Mouse (Mus musculus): ENCODE results near the gene Sdk2.

The Sdk2 gene

GRCm38 (mm10) chr11:113764132-113764849, 302.6 kb downstream of the Sdk2 start:
- DNase-seq (ENCODE audit: low spot score in 2 of 2) = no peak

GRCm38 (mm10) chr11:113763449-113763848, 303.4 kb downstream of the Sdk2 start:
- no peak for DNase-seq (ENCODE audit: low spot score in 2 of 2)

- no peak for DNase-seq (ENCODE audit: low spot score in 2 of 2)
Observed at GRCm38 (mm10) chr11:113762136-113762797, 304.6 kb downstream of the Sdk2 start.

- no peak for DNase-seq (ENCODE audit: low spot score in 2 of 2)
Observed at GRCm38 (mm10) chr11:113761646-113762045, 305.2 kb downstream of the Sdk2 start.

- DNase-seq (ENCODE audit: low spot score in 2 of 2) = no peak
Observed at GRCm38 (mm10) chr11:113760476-113760875, 306.4 kb downstream of the Sdk2 start.

- DNase-seq (ENCODE audit: low spot score in 2 of 2) = no peak
Observed at GRCm38 (mm10) chr11:113758851-113759250, 308.0 kb downstream of the Sdk2 start.

GRCm38 (mm10) chr11:113756578-113756977, 310.3 kb downstream of the Sdk2 start:
- DNase-seq (ENCODE audit: low spot score in 2 of 2) = no peak

GRCm38 (mm10) chr11:113755878-113756277, 311.0 kb downstream of the Sdk2 start:
- DNase-seq (ENCODE audit: low spot score in 2 of 2) = no peak

GRCm38 (mm10) chr11:113754845-113755244, 312.0 kb downstream of the Sdk2 start:
- no peak for DNase-seq (ENCODE audit: low spot score in 2 of 2)

GRCm38 (mm10) chr11:113752685-113753430, 314.0 kb downstream of the Sdk2 start:
- no peak for DNase-seq (ENCODE audit: low spot score in 2 of 2)

GRCm38 (mm10) chr11:113752158-113752661, 314.6 kb downstream of the Sdk2 start:
- no peak for DNase-seq (ENCODE audit: low spot score in 2 of 2)

- DNase-seq (ENCODE audit: low spot score in 2 of 2) = peak; percentile 66 to 73
Observed at GRCm38 (mm10) chr11:113751484-113752084, 315.3 kb downstream of the Sdk2 start, which contains the start of gene Cdc42ep4. Gene Cdc42ep4 (minus strand): TSS chr11:113751881.

- DNase-seq (ENCODE audit: low spot score in 2 of 2) = peak; percentile 44 to 46
Observed at GRCm38 (mm10) chr11:113750571-113751483, 316.0 kb downstream of the Sdk2 start.

GRCm38 (mm10) chr11:113749749-113750351, 317.0 kb downstream of the Sdk2 start:
- no peak for DNase-seq (ENCODE audit: low spot score in 2 of 2)

- DNase-seq (ENCODE audit: low spot score in 2 of 2) = no peak
Observed at GRCm38 (mm10) chr11:113748797-113749521, 317.9 kb downstream of the Sdk2 start.

- DNase-seq (ENCODE audit: low spot score in 2 of 2) = no peak
Observed at GRCm38 (mm10) chr11:113747725-113748380, 319.0 kb downstream of the Sdk2 start.

- DNase-seq (ENCODE audit: low spot score in 2 of 2) = no peak
Observed at GRCm38 (mm10) chr11:113747056-113747455, 319.8 kb downstream of the Sdk2 start.

GRCm38 (mm10) chr11:113745961-113746360, 320.9 kb downstream of the Sdk2 start:
- no peak for DNase-seq (ENCODE audit: low spot score in 2 of 2)

- DNase-seq (ENCODE audit: low spot score in 2 of 2) = no peak
Observed at GRCm38 (mm10) chr11:113742998-113743397, 323.8 kb downstream of the Sdk2 start.

Measured in right cerebral cortex, adult 2 months (tissue).